Mouse (Mus musculus): ENCODE data around the gene Sash1. TPM values are rescaled to one million over a fixed set of nuclear protein-coding genes. Genes with fewer than 3 reads are reported as not detected.

Gene Sash1
- polyA plus RNA-seq (2015; fragmentation: Nextera tagmentation; extraction: Ambion mirVana), result 0.51 and 0.77 TPM in 2 replicates

- peak within 1 kb of the TSS; percentile 66 for H3K4me3 ChIP-seq (replicated peaks)
- H3K4me2 ChIP-seq, result peak within 1 kb of the TSS; percentile 74
- DNase-seq (peak; percentile 38), ATAC-seq (ENCODE audit: low read depth) (peak; percentile 82)
- H3K27me3 ChIP-seq, result peaks cover 40% of the 10 kb centered on the region
- peak within 1 kb of the TSS; percentile 67 for H3K9ac ChIP-seq
- H3K4me1 ChIP-seq (replicated peaks), result peaks cover 31% of the 10 kb centered on the region
- no peaks in the 10 kb centered on the region for H3K9me3 ChIP-seq (replicated peaks)
- H3K27ac ChIP-seq, result peak within 1 kb of the TSS; percentile 69
- WGBS (ENCODE audit: insufficient replicate concordance), result under 1% methylated on average over 80 of the region's 80 CpGs
- H3K36me3 ChIP-seq, result no peaks in the 10 kb centered on the region
Measured at GRCm38 (mm10) chr10:8885630-8886527, at the start of gene Sash1. Sash1 (minus strand) TSS chr10:8886070.

GRCm38 (mm10) chr10:8935601-8936000 lies 49.7 kb upstream of the Sash1 start:
- ATAC-seq (ENCODE audit: low read depth) (no peak), DNase-seq (no peak)
- Histone ChIP-seq H3K27ac (no peak overlapping the region), H3K9ac (no peak overlapping the region), H3K4me2 (no peak overlapping the region), H3K4me1 (replicated peaks) (no peaks in the 10 kb centered on the region), H3K9me3 (replicated peaks) (no peaks in the 10 kb centered on the region), H3K27me3 (no peaks in the 10 kb centered on the region), H3K4me3 (replicated peaks) (no peak overlapping the region), H3K36me3 (no peaks in the 10 kb centered on the region)
- 65% methylated on average over 4 of the region's 4 CpGs for whole genome bisulfite sequencing (ENCODE audit: insufficient replicate concordance)

GRCm38 (mm10) chr10:8933451-8934372 lies 47.8 kb upstream of the Sash1 start:
- ATAC-seq (ENCODE audit: low read depth), result no peak
- DNase-seq, result no peak
- WGBS (ENCODE audit: insufficient replicate concordance), result 67% methylated on average over 10 of the region's 10 CpGs
- no peak overlapping the region for H3K4me2 ChIP-seq
- no peak overlapping the region for H3K4me3 ChIP-seq (replicated peaks)
- no peaks in the 10 kb centered on the region for H3K27me3 ChIP-seq
- no peak overlapping the region for H3K9ac ChIP-seq
- no peak overlapping the region for H3K27ac ChIP-seq
- H3K9me3 ChIP-seq (replicated peaks), result no peaks in the 10 kb centered on the region
- H3K4me1 ChIP-seq (replicated peaks), result no peaks in the 10 kb centered on the region
- no peaks in the 10 kb centered on the region for H3K36me3 ChIP-seq

GRCm38 (mm10) chr10:8931548-8932240 lies 45.8 kb upstream of the Sash1 start:
- DNase-seq (no peak), ATAC-seq (ENCODE audit: low read depth) (no peak)
- WGBS (ENCODE audit: insufficient replicate concordance), result 66% methylated on average over 8 of the region's 8 CpGs
- Histone ChIP-seq H3K36me3 (no peaks in the 10 kb centered on the region), H3K4me3 (replicated peaks) (no peak overlapping the region), H3K9ac (no peak overlapping the region), H3K27ac (no peak overlapping the region), H3K4me2 (no peak overlapping the region), H3K9me3 (replicated peaks) (no peaks in the 10 kb centered on the region), H3K4me1 (replicated peaks) (no peaks in the 10 kb centered on the region), H3K27me3 (no peaks in the 10 kb centered on the region)

GRCm38 (mm10) chr10:8930672-8931071 lies 44.8 kb upstream of the Sash1 start:
- DNase-seq (no peak), ATAC-seq (ENCODE audit: low read depth) (no peak)
- Histone ChIP-seq H3K27ac (no peak overlapping the region), H3K4me2 (no peak overlapping the region), H3K9ac (no peak overlapping the region), H3K36me3 (no peaks in the 10 kb centered on the region), H3K9me3 (replicated peaks) (no peaks in the 10 kb centered on the region), H3K4me3 (replicated peaks) (no peak overlapping the region), H3K4me1 (replicated peaks) (no peaks in the 10 kb centered on the region), H3K27me3 (no peaks in the 10 kb centered on the region)

DNA sequence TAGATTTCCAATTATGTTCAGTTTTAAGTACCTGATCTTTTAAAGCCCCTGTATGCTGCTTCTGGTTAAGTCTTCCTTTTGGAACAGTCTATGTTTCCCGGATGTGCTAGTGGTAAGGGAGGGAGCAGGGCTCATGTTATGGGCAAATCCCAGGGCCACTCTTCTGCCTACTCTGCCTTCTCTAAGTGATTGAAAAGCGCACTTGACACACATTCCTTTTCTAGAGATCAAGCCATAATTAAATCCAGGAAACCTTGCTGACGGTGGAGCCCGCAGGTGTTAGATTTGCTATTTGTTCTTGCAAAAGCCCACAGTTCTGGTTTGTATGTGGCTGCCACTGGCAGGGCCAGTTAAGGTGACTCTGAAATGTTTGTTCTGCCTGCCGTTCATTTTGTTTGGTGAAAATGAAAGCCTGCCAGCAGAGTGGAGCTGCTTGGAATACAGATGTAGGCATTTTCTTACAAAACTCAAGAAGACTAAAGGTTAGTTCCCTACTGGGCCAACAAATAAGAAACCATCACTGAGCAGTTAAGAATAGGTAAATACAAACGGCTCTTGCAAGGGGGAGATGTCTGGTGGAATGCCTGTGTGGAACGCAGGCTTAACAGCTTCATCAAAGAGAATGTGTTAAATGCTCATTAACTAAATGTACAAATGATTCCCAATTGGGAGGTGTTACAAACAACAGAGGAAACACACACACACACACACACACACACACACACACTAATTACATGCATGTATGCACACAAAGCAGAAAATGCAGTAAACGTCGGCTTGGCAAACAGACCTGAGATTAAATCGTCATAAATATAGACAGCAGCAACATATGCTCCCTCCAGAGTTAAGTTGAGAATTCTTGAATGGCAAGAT lies 43.1 kb upstream of the Sash1 start:
- Histone ChIP-seq H3K36me3 (no peaks in the 10 kb centered on the region), H3K4me2 (no peak overlapping the region), H3K4me1 (replicated peaks) (no peaks in the 10 kb centered on the region), H3K9ac (no peak overlapping the region), H3K27ac (no peak overlapping the region), H3K4me3 (replicated peaks) (no peak overlapping the region), H3K9me3 (replicated peaks) (no peaks in the 10 kb centered on the region), H3K27me3 (no peaks in the 10 kb centered on the region)
- WGBS (ENCODE audit: insufficient replicate concordance), result 74% methylated on average over 10 of the region's 10 CpGs
- DNase-seq (no peak), ATAC-seq (ENCODE audit: low read depth) (no peak)

DNA sequence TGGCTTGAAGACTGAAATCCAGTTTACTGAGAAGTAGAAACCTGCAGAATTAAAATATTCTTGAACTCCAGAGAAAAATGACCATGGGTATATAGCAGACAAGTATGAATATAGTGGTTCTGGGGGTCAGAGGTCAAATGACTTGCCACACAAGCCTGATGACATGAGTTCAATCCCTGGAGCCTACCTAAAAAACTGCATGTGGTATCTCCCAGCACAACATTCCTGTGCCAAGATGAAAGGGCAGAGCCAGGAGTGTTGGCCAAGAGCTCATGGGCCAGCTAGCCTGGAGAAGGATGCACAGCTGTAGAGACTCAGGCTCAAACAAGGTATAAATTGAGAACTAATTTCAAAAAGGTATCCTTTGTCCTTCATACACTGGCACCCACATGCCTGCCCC lies 42.4 kb upstream of the Sash1 start:
- no peak for DNase-seq
- H3K4me2 ChIP-seq, result no peak overlapping the region
- H3K27me3 ChIP-seq, result no peaks in the 10 kb centered on the region
- H3K9me3 ChIP-seq (replicated peaks), result no peaks in the 10 kb centered on the region
- no peaks in the 10 kb centered on the region for H3K36me3 ChIP-seq
- H3K4me3 ChIP-seq (replicated peaks), result no peak overlapping the region
- ATAC-seq (ENCODE audit: low read depth), result no peak
- no peaks in the 10 kb centered on the region for H3K4me1 ChIP-seq (replicated peaks)
- H3K27ac ChIP-seq, result no peak overlapping the region
- no peak overlapping the region for H3K9ac ChIP-seq

DNA sequence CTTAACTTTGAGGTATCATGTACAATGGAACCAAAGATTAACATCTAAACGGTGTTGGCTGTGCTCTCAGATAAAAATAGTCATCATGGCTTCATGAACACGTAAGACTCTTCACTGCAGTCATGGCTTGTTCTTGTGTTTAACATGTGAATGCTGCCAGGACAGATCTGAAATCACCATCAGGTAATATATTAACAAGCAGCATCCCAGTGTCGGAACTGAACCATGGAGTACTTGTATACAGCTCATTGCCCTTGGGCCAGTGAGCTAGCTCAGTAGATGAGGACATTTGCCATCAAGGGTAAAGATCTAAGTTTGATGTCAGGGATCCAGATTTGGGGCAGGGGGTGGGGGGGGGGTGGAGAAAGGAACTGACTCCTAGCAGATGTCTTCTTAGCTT lies 41.0 kb upstream of the Sash1 start:
- Histone ChIP-seq H3K4me3 (replicated peaks) (no peak overlapping the region), H3K4me2 (no peak overlapping the region), H3K9ac (no peak overlapping the region), H3K9me3 (replicated peaks) (no peaks in the 10 kb centered on the region), H3K27me3 (no peaks in the 10 kb centered on the region), H3K4me1 (replicated peaks) (no peaks in the 10 kb centered on the region), H3K27ac (no peak overlapping the region), H3K36me3 (no peaks in the 10 kb centered on the region)
- DNase-seq (no peak), ATAC-seq (ENCODE audit: low read depth) (no peak)
- 66% methylated on average over 3 of the region's 3 CpGs for WGBS (ENCODE audit: insufficient replicate concordance)

- 41% methylated on average over 3 of the region's 3 CpGs for WGBS (ENCODE audit: insufficient replicate concordance)
- ATAC-seq (ENCODE audit: low read depth), result no peak
- no peak overlapping the region for H3K27ac ChIP-seq
Measured at GRCm38 (mm10) chr10:8926295-8926694, 40.4 kb upstream of the Sash1 start.

GRCm38 (mm10) chr10:8925299-8925698 lies 39.4 kb upstream of the Sash1 start:
- 12% methylated on average over 5 of the region's 5 CpGs for WGBS (ENCODE audit: insufficient replicate concordance)
- no peaks in the 10 kb centered on the region for H3K4me1 ChIP-seq (replicated peaks)
- DNase-seq (no peak), ATAC-seq (ENCODE audit: low read depth) (no peak)
- H3K4me3 ChIP-seq (replicated peaks), result no peak overlapping the region
- H3K9ac ChIP-seq, result no peak overlapping the region
- H3K36me3 ChIP-seq, result no peaks in the 10 kb centered on the region
- no peak overlapping the region for H3K27ac ChIP-seq
- H3K27me3 ChIP-seq, result no peaks in the 10 kb centered on the region
- no peak overlapping the region for H3K4me2 ChIP-seq
- no peaks in the 10 kb centered on the region for H3K9me3 ChIP-seq (replicated peaks)

More at GRCm38 (mm10) chr10:8926295-8926694, 40.4 kb upstream of the Sash1 start:
- no peak overlapping the region for H3K9ac ChIP-seq
- no peak overlapping the region for H3K4me2 ChIP-seq
- no peaks in the 10 kb centered on the region for H3K4me1 ChIP-seq (replicated peaks)
- H3K36me3 ChIP-seq, result no peaks in the 10 kb centered on the region
- no peaks in the 10 kb centered on the region for H3K27me3 ChIP-seq
- no peak for DNase-seq
- H3K9me3 ChIP-seq (replicated peaks), result no peaks in the 10 kb centered on the region
- H3K4me3 ChIP-seq (replicated peaks), result no peak overlapping the region

All from liver, embryonic 13.5 days (tissue).